Mouse (Mus musculus): ENCODE data around the gene Stra6l.

Stra6l gene

DNA sequence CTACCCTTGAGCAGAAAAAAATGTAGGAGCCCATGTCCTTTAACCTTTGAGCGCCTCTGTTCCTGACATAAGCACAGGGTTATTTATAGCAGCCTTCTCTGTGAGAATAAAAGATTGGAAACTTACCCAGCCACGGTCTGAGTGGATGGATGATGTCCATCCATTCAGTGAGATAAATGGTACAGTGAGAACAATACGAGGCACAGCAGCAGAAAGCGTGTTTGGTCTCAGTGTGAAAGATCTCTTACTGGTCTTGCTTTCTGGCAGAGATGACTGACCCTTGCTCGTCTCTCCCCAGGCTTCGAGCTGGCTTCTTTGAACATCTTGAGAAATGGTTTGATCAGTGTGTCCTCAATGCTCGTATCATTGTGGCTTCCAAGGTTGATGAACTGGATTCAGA lies 68.6 kb downstream of the Stra6l start:
- no peak for DNase-seq (ENCODE audit: low spot score in 2 of 2)

DNA sequence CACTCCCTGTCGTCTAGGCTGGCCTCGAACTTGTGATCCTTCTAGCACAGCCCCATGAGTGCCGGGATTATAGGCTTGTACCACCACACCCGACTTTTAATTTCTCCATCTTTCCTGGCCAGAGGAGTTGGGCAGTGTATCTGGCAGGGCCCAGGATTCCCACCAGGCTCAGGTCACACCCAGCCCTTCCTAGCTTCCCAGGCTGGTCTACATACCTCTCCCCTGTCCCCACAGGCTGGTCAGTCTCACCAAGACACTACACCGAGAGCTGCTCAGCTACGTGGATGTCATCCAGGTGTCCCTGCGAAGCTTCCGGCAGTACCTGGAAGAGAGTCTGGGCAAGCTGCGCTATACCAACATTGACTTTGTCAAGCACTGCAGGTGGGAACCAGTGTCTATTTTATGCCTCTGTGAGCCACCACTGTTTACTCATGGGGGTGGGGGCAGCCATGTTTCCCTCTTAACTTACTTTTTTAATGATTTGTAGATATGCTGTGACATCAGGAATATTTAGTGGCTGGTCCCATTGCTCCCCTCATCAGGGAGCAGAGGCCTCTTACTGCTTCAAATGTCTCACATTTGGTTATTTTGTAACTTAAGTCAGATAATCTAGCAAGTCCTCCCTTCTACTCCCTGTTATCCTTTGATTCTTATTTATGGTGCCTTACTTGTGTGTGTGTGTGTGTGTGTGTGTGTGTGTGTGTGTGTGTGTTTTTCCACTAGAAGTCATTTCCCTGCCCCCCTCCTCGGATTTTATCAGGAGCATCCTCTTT lies 73.4 kb downstream of the Stra6l start:
- DNase-seq (ENCODE audit: low spot score in 2 of 2) = no peak

DNA sequence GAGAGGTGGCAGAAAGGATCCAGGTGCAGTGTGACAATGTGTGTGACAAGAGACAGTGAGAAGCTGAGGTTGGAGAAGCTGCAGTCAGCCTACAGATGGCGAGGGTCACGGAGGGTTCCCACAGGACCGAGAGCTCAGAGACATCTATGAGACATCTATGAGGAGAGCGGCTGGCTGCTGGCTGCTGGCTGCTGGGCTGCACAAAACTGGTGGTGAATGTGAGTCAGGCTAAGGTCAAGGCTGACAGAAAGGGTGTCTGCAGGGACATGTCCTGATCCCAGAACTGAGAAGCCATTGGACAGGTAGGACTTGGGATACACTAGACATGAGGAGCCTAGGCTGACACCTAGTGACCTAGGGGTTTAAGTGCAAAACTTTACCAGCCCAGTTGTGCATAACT lies 75.5 kb downstream of the Stra6l start:
- DNase-seq (ENCODE audit: low spot score in 2 of 2) = no peak

DNA sequence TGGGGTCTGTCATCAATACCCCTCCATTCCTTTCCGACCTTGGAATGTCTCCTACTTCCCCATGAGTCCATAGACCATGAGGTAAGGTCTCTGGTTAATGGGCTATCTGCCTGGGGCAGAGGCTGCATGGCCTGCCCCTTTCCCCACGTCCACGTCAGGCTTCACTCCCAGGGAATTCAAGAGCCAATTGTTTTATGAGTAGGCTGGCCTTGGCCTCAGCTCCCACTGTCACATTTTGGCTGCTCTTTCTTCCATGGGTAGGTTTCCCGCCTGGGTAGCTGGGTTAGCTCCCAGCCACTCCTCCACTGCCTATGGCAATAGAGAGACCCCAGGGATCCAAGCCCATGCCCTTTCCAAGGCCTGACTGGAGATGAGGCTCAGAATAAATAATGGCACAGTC lies 80.1 kb downstream of the Stra6l start:
- DNase-seq (ENCODE audit: low spot score in 2 of 2) = no peak
